Mouse (Mus musculus): Measurements from ENCODE around the gene Limd2. TPM values are rescaled to one million over a fixed set of nuclear protein-coding genes. Genes with fewer than 3 reads are reported as not detected.

The Limd2 gene
- polyA plus RNA-seq, 1 experiment from 2014 or later = 112 TPM

DNA sequence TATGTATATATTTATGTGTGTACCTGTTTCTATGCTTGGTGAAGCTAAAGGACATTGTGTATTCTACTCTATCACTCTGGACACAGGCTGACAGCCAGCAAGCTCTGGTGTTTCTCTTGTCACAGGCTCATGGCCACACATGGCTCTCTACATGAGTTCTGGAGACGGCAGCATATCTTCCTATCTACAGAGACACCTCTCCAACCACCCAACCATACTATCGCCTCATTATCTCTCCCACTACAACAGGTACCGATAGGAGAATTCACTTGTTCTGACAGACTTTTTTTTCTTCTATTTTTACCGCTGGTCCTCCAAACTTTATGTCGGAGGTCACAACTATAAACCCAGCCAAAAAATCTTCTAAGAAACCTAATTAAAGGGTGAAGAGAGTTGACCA, 31.6 kb upstream of the Limd2 start:
- ATAC-seq = no peak

DNA sequence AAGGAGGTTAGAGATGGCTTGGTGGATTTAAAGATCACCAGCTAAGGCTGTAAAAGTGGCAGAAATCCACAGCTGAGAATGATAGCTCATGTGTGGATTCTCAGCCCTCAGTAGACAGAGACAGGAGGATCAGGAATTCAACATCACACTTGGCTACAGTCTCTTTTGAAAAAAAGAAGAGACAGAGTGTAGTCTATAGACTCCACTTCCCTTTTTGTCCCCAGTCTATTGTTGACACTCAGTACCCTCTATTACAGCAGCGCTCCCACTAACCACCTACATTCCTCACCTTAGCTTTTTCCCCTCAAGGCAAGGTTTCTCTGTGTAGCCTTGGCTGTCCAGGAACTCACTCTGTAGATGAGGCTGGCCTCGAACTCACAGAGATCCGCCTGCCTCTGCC, 31.1 kb upstream of the Limd2 start:
- H3K4me2 ChIP-seq = peak overlapping the region; percentile 87
- no peaks in the 10 kb centered on the region for H3K27me3 ChIP-seq (replicated peaks)
- H3K9ac ChIP-seq = peak overlapping the region; percentile 79; the same call in 1 of the 2 replicates
- 81% methylated on average over 3 of the region's 3 CpGs for WGBS (ENCODE audit: insufficient replicate concordance)
- no peak for ATAC-seq
- 0 out of 2 replicates have a peak overlapping the region, but pooled peaks have one; percentile 91 for H3K27ac ChIP-seq
- peaks cover 37% of the 10 kb centered on the region for H3K4me1 ChIP-seq
- H3K9me3 ChIP-seq (replicated peaks) = no peaks in the 10 kb centered on the region
- H3K36me3 ChIP-seq = peaks cover 9% of the 10 kb centered on the region
- no peak overlapping the region; the same call in 1 of the 2 replicates for H3K4me3 ChIP-seq

More for the DNA sequence above, 31.6 kb upstream of the Limd2 start:
- Histone ChIP-seq H3K9ac (peak overlapping the region; percentile 79), H3K36me3 (peaks cover 15% of the 10 kb centered on the region), H3K27ac (peak overlapping the region; percentile 91), H3K4me2 (peak overlapping the region; percentile 87), H3K4me1 (peaks cover 37% of the 10 kb centered on the region), H3K9me3 (replicated peaks) (no peaks in the 10 kb centered on the region), H3K27me3 (replicated peaks) (no peaks in the 10 kb centered on the region), H3K4me3 (peak overlapping the region; percentile 70)
- WGBS (ENCODE audit: insufficient replicate concordance) = 33% methylated on average over 5 of the region's 5 CpGs

DNA sequence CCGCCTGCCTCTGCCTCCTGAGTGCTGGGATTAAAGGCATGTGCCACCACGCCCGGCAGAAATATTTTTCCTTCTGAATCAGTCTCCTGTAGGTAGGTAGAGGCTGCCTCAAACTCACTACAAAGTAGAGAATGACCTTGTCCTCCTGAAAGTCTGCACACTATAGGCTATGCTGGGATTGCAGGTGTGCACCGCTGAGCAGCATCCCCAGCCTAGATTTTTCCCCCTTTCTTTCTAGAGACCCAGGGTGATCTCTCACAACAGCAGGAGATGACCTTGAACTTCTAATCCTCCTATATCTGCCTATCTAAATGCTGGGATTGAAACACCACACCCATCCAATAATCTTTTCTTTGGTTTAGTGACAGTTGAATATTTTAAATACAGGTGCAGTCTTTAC, 26.7 kb upstream of the Limd2 start:
- Histone ChIP-seq H3K27me3 (replicated peaks) (no peaks in the 10 kb centered on the region), H3K27ac (no peak overlapping the region), H3K4me1 (peaks cover 15% of the 10 kb centered on the region), H3K9ac (no peak overlapping the region), H3K36me3 (peaks cover 6% of the 10 kb centered on the region), H3K4me3 (no peak overlapping the region), H3K9me3 (replicated peaks) (no peaks in the 10 kb centered on the region), H3K4me2 (no peak overlapping the region)
- WGBS (ENCODE audit: insufficient replicate concordance) = 81% methylated on average over 4 of the region's 4 CpGs
- ATAC-seq = no peak

DNA sequence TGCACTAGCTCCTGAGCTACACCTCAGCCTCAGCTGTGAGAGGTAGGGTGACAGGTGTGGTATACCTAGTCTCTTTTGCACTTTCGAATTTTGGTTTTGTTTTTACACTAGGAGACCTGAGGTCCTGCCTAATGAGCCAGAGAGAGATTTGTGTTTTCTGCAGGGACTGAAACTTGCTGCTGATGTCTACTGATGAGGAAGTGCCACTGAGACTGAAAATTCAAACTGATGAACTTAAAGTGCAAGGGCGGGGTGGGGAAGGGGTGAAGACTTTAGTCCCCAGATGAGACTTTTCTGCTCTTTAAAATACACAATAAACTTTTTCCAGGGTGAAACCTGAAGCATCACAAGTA, 19.8 kb upstream of the Limd2 start:
- H3K4me3 ChIP-seq = no peak overlapping the region
- H3K36me3 ChIP-seq = peaks cover 6% of the 10 kb centered on the region
- no peak for ATAC-seq
- H3K9ac ChIP-seq = no peak overlapping the region
- peaks cover 46% of the 10 kb centered on the region for H3K4me1 ChIP-seq
- no peak overlapping the region for H3K4me2 ChIP-seq
- WGBS (ENCODE audit: insufficient replicate concordance) = 67% methylated on average over 2 of the region's 2 CpGs
- H3K9me3 ChIP-seq (replicated peaks) = no peaks in the 10 kb centered on the region
- H3K27me3 ChIP-seq (replicated peaks) = no peaks in the 10 kb centered on the region
- no peak overlapping the region for H3K27ac ChIP-seq

DNA sequence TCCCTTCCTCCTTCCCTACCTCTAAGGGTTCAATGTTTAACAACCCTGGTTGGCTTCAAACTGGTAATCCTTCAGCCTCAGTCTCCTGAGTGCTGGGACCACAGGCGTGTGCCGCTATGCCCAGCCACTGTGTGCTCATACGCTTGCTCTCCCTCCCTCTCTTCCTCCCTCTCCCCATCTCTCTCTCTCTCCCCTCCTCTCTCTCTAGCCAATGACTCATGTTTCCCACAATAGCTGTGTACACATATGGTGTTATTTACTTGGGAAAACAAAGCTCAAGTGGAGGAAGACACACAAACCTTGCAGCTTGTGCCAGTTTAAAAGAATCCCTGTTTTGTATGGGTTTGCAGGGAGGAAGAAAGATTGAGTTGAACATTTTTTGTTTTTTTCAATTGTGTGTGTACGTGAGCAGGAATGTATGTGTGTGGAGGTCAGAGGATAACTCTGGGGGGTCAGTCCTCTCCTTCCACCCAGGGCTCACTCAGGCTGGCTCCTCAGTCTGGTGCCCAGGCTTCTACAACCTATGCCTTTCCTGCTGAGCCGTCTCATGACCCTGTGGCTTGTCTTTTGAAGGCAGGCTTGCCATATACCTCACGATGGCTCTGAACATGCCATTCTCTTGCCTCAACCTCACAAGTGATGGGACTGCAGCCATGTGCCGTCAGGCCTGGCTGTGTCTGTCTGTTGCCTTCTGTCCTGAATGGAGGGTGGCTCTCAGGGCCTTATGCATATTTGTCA, 19.2 kb upstream of the Limd2 start:
- Histone ChIP-seq H3K4me1 (peaks cover 50% of the 10 kb centered on the region), H3K27me3 (replicated peaks) (no peaks in the 10 kb centered on the region), H3K27ac (no peak overlapping the region), H3K9me3 (replicated peaks) (no peaks in the 10 kb centered on the region), H3K9ac (no peak overlapping the region), H3K4me2 (no peak overlapping the region), H3K36me3 (peaks cover 6% of the 10 kb centered on the region), H3K4me3 (no peak overlapping the region)
- 72% methylated on average over 7 of the region's 7 CpGs for WGBS (ENCODE audit: insufficient replicate concordance)
- ATAC-seq = no peak

DNA sequence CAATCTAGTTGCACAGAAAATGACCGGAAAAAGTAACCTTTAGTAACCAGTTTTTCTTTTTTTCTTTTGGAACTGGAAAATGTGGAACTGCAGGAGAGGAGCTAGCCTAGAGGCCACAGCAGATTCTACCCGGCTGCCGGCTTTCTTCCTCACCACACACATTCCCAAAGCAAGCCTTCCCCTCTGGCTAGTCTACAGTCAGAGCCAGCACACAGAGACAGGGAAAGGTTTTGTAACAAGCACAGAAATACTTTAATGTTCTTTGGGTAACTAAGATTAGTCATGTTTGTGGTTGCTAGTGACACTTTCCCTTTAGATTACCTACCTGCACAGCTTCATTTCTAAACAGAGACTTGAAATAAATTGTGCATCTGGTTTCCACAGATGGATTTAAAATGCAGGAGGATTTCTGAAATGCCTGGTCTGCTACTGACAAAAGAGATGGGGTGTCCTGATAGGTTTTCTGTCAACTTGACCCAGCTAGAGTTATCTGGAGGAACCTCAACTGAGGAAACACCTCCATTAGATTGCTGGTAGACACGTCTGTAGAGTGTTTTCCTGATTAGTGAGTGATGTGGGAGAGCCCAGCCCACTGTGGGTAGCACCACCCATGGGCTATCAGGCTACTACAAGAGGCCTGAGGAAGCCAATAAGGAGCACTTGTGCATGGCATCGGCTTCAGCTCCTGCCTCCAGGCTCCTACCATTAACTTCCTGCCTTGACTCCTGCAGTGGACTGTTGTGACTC, 17.5 kb upstream of the Limd2 start:
- no peaks in the 10 kb centered on the region for H3K9me3 ChIP-seq (replicated peaks)
- peak overlapping the region; percentile 64 for H3K27ac ChIP-seq
- peaks cover 50% of the 10 kb centered on the region for H3K4me1 ChIP-seq
- H3K9ac ChIP-seq = no peak overlapping the region
- peak overlapping the region; percentile 45 for H3K4me2 ChIP-seq
- peak; percentile 94 for ATAC-seq
- no peaks in the 10 kb centered on the region for H3K27me3 ChIP-seq (replicated peaks)
- no peaks in the 10 kb centered on the region for H3K36me3 ChIP-seq
- WGBS (ENCODE audit: insufficient replicate concordance) = 53% methylated on average over 5 of the region's 5 CpGs
- H3K4me3 ChIP-seq = no peak overlapping the region

DNA sequence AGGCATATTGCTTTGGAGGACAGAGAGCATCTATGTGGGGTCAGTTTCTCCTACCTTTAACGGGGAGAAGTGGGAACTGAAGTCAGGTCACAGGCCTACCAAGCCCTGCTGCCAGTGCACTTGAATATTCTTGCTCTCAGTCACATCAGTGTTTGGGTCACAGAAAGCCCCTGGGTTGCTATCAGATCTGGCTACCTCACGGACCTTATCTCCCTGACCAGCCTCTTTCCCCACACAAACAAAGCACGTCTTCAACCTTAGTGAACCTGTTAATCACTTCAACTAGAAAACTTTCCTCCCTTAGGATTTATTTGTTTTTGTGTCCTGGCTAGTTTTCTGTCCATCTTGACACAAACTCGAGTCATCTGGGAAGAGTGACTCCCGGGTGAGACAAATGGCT, 15.7 kb upstream of the Limd2 start:
- H3K4me1 ChIP-seq = peaks cover 57% of the 10 kb centered on the region
- no peak overlapping the region for H3K9ac ChIP-seq
- no peaks in the 10 kb centered on the region for H3K9me3 ChIP-seq (replicated peaks)
- no peak overlapping the region for H3K4me3 ChIP-seq
- H3K4me2 ChIP-seq = no peak overlapping the region
- H3K27ac ChIP-seq = no peak overlapping the region
- H3K36me3 ChIP-seq = peaks cover 5% of the 10 kb centered on the region; the same call in 1 of the 2 replicates
- WGBS (ENCODE audit: insufficient replicate concordance) = 48% methylated on average over 5 of the region's 5 CpGs
- no peak for ATAC-seq
- H3K27me3 ChIP-seq (replicated peaks) = no peaks in the 10 kb centered on the region

DNA sequence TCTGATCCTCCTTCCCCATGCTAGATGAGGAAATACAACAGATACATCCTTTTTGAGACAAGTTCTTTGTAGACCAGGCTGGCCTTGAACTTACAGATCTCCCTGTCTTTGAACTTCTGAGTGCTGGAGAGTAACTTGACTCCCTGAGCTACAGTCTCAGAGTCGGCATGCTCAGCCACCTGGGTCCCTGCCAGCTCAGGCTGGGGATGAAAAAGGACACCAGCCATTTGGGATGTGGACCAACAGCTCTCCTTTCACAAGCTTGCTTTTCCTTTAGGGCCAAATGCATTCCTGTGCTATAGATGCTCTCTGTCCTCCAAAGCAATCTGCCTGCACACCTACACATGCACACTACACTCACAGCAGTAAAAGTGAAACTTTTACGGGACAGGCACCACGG, 14.4 kb upstream of the Limd2 start:
- Histone ChIP-seq H3K27me3 (replicated peaks) (no peaks in the 10 kb centered on the region), H3K9me3 (replicated peaks) (no peaks in the 10 kb centered on the region), H3K4me2 (no peak overlapping the region), H3K4me3 (no peak overlapping the region), H3K27ac (no peak overlapping the region), H3K36me3 (peaks cover 13% of the 10 kb centered on the region; the same call in 1 of the 2 replicates), H3K9ac (no peak overlapping the region), H3K4me1 (peaks cover 54% of the 10 kb centered on the region)
- 69% methylated on average over 3 of the region's 3 CpGs for WGBS (ENCODE audit: insufficient replicate concordance)
- ATAC-seq = no peak

DNA sequence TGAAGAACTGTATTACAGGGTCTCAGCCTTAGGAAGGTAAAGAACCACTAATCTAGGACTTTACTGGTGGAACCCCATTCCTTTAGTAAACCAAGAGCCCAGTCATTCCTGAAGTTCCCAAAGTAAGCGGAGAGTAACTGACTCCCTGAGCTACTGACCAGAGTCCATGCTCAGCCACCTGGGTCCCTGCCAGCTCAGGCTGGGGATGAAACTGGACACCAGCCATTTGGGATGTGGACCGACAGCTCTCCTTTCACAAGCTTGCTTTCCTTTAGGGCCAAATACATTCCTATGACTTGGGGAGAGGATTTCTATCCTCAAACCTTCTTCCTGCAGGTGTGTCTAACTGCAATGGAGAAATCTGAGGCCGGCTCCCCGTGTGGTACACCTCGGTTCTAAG, 13.7 kb upstream of the Limd2 start:
- Histone ChIP-seq H3K4me1 (peaks cover 47% of the 10 kb centered on the region), H3K9me3 (replicated peaks) (no peaks in the 10 kb centered on the region), H3K9ac (no peak overlapping the region), H3K27me3 (replicated peaks) (no peaks in the 10 kb centered on the region), H3K4me2 (no peak overlapping the region), H3K36me3 (peaks cover 15% of the 10 kb centered on the region; the same call in 1 of the 2 replicates), H3K4me3 (no peak overlapping the region), H3K27ac (no peak overlapping the region)
- no peak for ATAC-seq
- WGBS (ENCODE audit: insufficient replicate concordance) = 71% methylated on average over 5 of the region's 5 CpGs

DNA sequence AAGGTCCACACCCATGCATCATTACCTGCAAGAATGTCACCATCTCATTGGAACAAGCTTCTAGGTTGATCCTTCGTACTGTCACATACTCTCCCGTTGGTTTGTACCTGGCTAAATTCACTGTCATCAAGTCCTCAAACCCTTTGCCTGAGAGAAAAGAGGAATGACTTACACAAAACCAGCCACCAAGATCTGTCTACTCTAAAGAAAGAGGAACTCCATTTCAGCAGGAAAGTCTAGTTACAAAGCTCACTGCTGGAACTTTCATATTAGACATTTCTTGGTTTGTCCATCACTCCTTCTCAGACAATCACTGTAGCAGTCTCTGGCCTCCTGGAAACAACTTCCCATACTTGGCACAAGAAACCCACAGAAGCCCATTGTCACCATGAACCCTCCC, 12.6 kb upstream of the Limd2 start:
- no peak overlapping the region for H3K9ac ChIP-seq
- peaks cover 17% of the 10 kb centered on the region for H3K36me3 ChIP-seq
- WGBS (ENCODE audit: insufficient replicate concordance) = 65% methylated on average over 2 of the region's 2 CpGs
- no peak overlapping the region for H3K4me2 ChIP-seq
- H3K4me3 ChIP-seq = no peak overlapping the region
- H3K27ac ChIP-seq = no peak overlapping the region
- ATAC-seq = no peak
- H3K9me3 ChIP-seq (replicated peaks) = no peaks in the 10 kb centered on the region
- no peaks in the 10 kb centered on the region for H3K27me3 ChIP-seq (replicated peaks)
- H3K4me1 ChIP-seq = peaks cover 39% of the 10 kb centered on the region

DNA sequence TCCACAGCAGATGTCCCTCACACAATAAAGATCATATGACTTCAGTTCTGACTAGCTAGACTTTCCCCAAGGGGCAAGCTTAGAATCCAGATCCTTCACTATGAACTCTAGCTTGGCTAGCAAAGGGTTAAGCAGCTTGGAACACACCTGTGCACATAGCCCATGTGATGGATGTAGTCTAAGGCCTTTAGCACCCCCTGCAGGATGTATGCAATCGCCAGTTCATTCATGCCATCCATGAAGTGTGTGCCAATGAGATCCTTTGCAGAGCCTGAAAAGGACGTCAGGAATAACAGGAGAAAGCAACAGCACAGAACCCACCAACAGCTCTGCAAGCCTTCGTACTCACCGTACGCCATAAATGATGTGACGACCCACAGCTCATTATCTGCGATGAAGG, 10.1 kb upstream of the Limd2 start:
- peaks cover 15% of the 10 kb centered on the region for H3K4me1 ChIP-seq
- no peaks in the 10 kb centered on the region for H3K9me3 ChIP-seq (replicated peaks)
- no peak overlapping the region for H3K4me3 ChIP-seq
- peaks cover 34% of the 10 kb centered on the region for H3K36me3 ChIP-seq
- WGBS (ENCODE audit: insufficient replicate concordance) = 80% methylated on average over 7 of the region's 7 CpGs
- ATAC-seq = no peak
- H3K9ac ChIP-seq = no peak overlapping the region
- H3K4me2 ChIP-seq = no peak overlapping the region
- H3K27ac ChIP-seq = no peak overlapping the region
- H3K27me3 ChIP-seq (replicated peaks) = no peaks in the 10 kb centered on the region

DNA sequence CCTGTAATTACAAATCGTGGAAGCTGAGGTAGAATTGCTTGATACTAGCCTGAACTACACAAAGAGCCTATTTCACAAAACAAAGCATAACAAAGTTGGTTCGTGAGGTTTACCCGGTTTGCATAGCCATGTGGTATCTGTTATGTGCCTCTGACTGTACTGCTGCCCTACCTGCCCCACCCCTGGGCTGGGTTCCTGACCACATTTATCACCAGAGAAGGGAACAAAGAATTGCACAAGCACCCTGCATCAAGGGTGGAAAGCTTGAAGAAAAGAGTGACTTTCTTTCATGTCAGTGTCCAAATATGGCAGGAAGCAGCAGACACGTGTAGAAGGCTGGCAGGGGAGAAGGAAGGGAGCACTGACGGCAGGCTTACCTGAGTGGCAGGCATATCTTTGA, 6.8 kb upstream of the Limd2 start:
- no peak for ATAC-seq
- no peaks in the 10 kb centered on the region for H3K27me3 ChIP-seq (replicated peaks)
- H3K4me3 ChIP-seq = no peak overlapping the region
- no peak overlapping the region for H3K4me2 ChIP-seq
- no peaks in the 10 kb centered on the region for H3K9me3 ChIP-seq (replicated peaks)
- peaks cover under 1% of the 10 kb centered on the region for H3K4me1 ChIP-seq
- H3K9ac ChIP-seq = no peak overlapping the region
- 66% methylated on average over 5 of the region's 5 CpGs for WGBS (ENCODE audit: insufficient replicate concordance)
- peaks cover 50% of the 10 kb centered on the region for H3K36me3 ChIP-seq
- no peak overlapping the region for H3K27ac ChIP-seq

Data from liver, embryonic 12.5 days (tissue).